Mouse (Mus musculus) T-helper 1 cell (primary cell): ENCODE data around the gene Gtf2f2.
"Not testable (repeated sequence)": the region's sequence is repeated elsewhere in the genome, so short reads cannot be mapped to it uniquely, and the experiment has no call there.

Experiments used
- in situ Hi-C: fragments of 300-600 bp; cut with MboI, MseI; formaldehyde crosslinking; loops from one replicate; pipeline ENCODE4 v1.15.1; 2025; ENCODE audit warnings: high pct_unique_total_duplicates

Gtf2f2 gene

GRCm38 (mm10) chr14:76001781-76002180 is 8.9 kb downstream of the Gtf2f2 start:
- in situ Hi-C loops: loop anchor here (25.0 kb wide), 1 partner anchor 1861 kb away; no protein-coding TSS in a partner anchor

- in situ Hi-C loops: no loop called here
These were observed 12.6 kb downstream of the Gtf2f2 start for GRCm38 (mm10) chr14:75998082-75998481.

- in situ Hi-C loops: no loop called here
These were observed 18.3 kb downstream of the Gtf2f2 start for GRCm38 (mm10) chr14:75992371-75992770.

- in situ Hi-C loops: no loop called here
These were observed 19.7 kb downstream of the Gtf2f2 start for GRCm38 (mm10) chr14:75990936-75991335.

DNA sequence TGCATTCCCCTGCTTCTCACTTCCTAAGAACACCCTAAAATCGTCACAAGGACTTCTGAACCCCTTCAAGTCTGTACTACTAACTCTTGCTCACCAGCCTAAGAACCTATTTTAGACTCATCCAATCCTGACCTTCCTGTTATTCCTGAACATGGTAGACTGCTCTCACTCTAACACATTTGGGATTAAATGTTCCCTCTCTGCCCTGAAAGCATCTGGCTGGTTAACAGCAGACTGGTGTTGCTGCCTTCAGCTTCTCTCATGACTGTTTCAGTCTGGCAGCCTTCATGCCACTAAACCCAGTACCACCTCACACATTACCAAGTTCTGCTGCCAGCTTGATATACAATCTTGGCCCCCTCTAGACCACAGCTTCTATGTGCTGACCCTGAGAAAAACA is 21.5 kb downstream of the Gtf2f2 start:
- in situ Hi-C loops: no loop called here

DNA sequence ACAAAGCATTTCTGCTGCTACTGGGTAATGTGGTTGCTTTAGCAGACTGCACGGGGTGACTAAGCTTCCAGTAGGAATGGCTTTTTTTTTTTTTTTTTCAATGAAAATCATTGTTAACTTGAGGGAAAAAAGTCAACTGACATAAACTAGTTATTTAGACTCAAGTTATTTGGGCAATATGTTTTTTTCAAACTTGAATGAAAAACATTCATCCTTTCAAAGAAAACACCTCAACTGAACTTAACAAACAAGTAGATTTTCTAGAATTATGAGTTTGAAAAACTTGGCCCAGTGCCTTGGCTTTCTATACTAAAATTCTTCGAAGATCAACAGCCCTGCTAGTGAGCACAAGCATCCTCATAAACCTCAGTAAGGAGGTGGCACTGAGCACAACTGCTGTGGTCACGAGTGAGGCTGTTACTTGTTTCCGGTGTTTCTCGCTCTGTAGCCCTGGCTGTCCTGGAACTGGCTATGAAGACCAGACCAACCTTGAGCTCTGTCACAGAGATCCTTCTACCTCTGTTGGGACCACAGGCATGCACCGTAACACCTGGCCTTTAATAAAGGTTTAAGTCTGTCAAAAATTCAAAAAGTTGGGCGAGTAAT is 23.7 kb downstream of the Gtf2f2 start:
- in situ Hi-C loops: no loop called here

DNA sequence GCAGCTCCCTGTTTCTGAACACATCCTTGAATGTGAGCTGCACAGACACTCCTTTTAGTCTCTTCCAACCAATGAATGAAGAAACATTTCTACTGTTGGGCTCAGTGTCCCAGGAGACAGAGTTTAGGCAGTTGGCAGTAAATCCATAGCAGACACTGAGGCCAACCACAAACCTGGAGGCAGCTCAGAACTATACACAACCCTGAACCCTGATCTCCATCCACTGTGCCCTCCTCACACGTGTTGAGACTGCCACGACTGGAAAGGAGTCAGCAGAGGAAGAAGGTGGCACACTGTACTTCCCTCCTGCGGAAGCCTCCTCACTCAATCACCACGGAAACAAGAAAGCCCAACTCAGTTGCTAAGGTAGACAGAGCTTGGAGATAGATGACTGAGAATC is 25.6 kb downstream of the Gtf2f2 start:
- in situ Hi-C loops: no loop called here

DNA sequence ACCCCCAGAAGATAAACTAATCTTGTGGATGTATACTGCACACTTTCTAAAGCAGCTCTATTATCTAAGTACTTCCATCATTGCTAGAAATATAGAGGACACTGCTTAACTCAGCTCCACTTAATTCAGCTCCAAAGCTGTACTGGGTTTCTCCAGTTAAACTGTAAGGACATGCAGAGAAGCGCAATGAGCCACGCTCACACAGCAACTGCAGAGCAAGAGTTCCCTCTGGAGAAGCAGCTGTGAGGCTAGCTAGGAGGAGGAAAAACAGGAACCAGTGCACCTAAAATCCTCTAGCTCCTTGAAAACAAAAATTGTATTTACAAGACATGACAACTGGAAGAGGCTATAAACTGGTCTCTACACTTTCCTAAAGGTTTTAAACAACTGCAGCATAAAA is 26.8 kb downstream of the Gtf2f2 start:
- in situ Hi-C loops: no loop called here

DNA sequence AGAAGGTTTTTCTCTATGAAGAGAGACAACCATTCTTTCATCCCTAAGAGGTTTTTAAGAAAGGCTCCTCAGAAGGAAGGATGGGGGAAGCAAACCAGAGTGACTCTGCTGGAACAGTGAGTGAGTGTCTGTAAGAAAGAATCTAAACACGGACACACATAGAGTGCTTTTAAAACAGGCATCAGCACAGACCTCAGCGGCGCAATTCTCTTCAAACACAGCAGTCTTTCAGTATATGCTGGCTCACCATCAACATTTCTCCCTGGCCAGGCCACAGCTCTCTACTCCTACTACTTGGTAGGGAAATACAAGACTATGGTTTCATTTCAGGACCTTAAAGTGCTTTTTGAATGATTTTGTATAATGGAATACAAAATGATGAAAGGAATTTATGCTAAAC is 29.4 kb downstream of the Gtf2f2 start:
- in situ Hi-C loops: no loop called here

- in situ Hi-C loops: loop anchor here (5.0 kb wide), 1 partner anchor 59 kb away; no protein-coding TSS in a partner anchor
These were observed 34.6 kb downstream of the Gtf2f2 start for GRCm38 (mm10) chr14:75976107-75976506.

- in situ Hi-C loops: no loop called here
These were observed 43.4 kb downstream of the Gtf2f2 start for GRCm38 (mm10) chr14:75967291-75967690.

DNA sequence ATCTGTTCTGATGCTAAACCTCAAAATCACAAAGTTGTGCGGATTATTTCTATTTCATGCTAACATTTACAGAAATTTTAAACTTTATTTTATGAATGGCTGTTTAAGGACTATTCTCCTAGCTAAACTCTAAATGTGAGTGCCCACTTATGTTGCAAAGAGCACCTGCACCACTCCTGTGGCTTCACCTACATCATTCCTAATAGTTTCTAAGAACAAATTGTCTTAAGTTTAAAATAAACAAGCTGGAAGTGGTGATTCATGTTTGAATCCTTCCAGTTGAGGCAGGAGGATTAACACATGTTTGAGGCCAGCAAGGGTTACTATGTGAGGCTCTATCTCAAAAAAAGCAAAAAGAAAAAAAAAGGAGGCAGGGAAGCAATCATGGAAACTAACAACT is 46.2 kb downstream of the Gtf2f2 start:
- in situ Hi-C loops: no loop called here

- in situ Hi-C loops: no loop called here
These were observed 46.7 kb downstream of the Gtf2f2 start for GRCm38 (mm10) chr14:75964000-75964399.

DNA sequence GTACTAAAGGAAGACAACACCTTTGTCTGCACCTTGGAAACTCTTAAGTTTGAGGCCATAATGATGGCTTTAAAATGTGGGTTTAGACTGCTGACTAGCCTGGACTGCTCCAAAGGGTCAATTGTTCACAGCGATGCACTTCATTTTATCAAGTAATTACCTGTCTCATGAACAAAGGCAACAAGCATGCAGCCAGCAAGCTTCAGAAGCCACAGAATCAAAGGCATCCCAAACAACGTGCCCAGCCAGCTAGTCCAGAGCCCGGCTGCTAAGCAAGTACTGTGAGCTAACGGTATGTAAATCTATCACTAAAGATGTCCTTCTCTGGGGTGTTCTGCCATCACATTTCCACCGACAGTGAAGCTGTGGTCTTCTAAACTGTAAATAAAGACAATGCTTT is 47.5 kb downstream of the Gtf2f2 start:
- in situ Hi-C loops: no loop called here

- in situ Hi-C loops: no loop called here
These were observed 48.4 kb downstream of the Gtf2f2 start for GRCm38 (mm10) chr14:75962250-75962649.

DNA sequence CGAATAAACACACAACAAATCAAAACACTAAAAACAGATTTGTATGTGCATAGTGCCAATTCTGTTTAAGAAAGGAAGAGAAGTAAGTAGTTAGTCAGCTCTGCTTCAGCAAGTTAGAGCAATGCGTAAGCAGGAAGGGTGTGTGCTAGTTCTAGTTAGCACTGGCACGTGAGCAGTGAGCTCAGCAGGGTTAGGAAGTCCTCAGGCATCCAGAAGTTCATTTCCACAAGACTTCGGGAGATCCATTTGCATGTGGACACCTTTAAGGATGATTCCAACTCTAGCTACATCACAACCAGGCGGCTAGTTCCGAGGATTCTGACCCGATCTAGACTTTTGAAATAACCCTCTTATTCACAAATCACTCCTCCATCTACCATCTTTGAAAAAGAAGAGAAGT is 55.9 kb downstream of the Gtf2f2 start, which contains the start of gene Kctd4:
Kctd4 (plus strand) TSS at position 244 of the 400 bp plus-strand sequence.
- in situ Hi-C loops: no loop called here

- in situ Hi-C loops: no loop called here
These were observed 57.7 kb downstream of the Gtf2f2 start for GRCm38 (mm10) chr14:75953011-75953410.

DNA sequence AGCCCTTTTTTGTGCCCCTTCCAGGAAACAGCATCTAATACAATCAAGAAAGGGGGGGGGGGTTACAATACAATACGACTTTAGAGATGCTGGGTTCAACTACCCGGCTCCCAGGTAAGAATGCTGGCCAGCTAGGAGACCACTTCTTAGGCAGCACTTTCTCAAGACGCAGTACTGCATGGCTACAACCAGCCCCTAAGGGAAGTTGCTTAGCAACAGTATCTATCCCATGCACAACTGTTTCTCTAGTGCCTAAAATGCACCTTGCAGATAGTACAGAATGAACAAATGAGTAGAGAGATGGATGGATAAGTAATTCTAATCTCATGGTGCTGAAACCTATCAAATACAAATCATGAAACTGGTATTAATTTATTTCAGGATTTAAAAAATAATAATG is 63.0 kb downstream of the Gtf2f2 start:
- in situ Hi-C loops: no loop called here

- in situ Hi-C loops: no loop called here
These were observed 68.3 kb downstream of the Gtf2f2 start for GRCm38 (mm10) chr14:75942365-75942764.

DNA sequence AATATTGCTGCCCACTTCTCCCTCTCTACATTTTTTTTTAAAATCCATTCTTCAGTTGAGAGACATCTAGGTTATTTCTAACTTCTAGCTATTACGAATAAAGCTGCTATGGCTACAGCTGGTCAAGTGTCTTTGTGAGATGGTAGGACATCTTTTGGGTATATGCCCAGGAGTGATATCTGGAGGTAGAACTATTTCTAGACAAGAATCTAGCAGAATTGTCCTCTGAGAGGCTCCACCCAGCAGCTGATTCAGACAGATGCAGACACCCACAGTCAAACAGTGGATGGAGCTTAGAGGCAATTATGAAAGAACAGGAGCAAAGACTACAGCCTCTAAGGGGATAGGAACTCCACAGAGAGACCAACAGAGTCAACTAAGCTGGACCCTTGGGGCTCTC is 69.2 kb downstream of the Gtf2f2 start:
- in situ Hi-C loops: no loop called here

DNA sequence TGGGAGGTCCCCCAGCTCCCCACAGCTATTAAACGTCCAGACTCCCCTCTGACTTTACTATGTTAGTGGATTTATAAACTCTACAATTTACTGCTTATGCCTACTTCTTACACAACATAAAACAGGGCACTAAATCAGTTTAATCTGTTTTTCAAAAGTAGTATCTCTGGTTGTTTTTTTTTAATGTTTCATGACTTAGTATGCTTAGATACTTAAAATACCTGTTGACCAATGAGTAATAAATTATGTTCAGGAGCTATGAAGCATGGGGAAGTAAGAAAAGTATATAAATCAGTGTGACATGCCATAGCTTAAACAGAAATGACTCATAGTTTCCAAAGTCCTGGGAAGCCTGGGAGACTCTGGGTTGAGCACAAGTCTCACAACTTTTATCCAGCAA is 73.0 kb downstream of the Gtf2f2 start:
- in situ Hi-C loops: no loop called here

GRCm38 (mm10) chr14:75934359-75934758 is 76.3 kb downstream of the Gtf2f2 start:
- in situ Hi-C loops: no loop called here

- in situ Hi-C loops: no loop called here
These were observed 79.4 kb downstream of the Gtf2f2 start for GRCm38 (mm10) chr14:75931266-75931665.

- in situ Hi-C loops: not testable (repeated sequence)
These were observed 81.0 kb downstream of the Gtf2f2 start for GRCm38 (mm10) chr14:75929713-75930112.
